Mouse (Mus musculus): Measurements from ENCODE around the gene Zfp992. TPM values are rescaled to one million over a fixed set of nuclear protein-coding genes. Genes with fewer than 3 reads are reported as not detected.
"Not testable (repeated sequence)": the region's sequence is repeated elsewhere in the genome, so short reads cannot be mapped to it uniquely, and the experiment has no call there.

Gene Zfp992
- polyA plus RNA-seq, 1 experiment from 2014 or later, result 2.8 TPM

DNA sequence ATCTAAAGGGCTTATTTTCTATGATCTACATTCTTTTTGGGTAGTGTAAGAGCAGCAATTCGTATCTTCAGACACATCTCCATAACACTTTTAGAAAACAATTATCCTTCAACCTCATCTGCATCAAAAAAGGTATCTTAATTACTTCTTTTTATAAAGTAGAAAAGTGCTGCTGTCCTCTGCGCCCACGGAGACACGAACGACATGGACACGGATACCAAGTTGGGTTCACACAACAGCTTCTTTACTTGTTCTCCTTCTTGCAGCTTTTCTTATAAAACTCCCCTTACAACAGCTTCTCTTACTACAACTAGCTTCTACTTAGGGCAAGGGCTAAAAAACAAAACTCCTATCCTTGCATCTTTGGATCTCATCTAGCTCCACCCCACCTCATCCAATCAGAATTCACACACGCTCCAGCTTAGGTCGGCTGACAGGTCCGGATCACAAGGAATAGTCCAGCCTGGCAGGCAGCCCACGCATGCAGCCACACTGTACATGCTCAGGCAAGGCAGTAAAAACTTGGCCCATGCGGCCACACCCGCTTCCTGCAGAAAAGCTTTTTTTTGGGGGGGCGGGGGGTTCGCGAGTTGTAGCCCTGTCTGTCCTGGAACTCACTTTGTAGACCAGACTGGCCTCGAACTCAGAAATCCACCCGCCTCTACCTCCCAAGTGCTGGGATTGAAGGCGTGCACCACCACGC, 15.0 kb downstream of the Zfp992 start:
- WGBS, result 89% methylated on average over 17 of the region's 19 CpGs
- not testable (repeated sequence) for H3K27ac ChIP-seq (ENCODE audit: low read depth, low read length); H3K4me3 ChIP-seq (ENCODE audit: low read depth, low read length); H3K27me3 ChIP-seq (ENCODE audit: control insufficient read depth, insufficient read depth, low read length); H3K4me2 ChIP-seq; H3K4me1 ChIP-seq (ENCODE audit: control insufficient read depth, insufficient read depth, low read length); H3K36me3 ChIP-seq (ENCODE audit: control insufficient read depth, insufficient read depth, low read length); H3K9ac ChIP-seq (ENCODE audit: low read length); H3K9me3 ChIP-seq (ENCODE audit: control insufficient read depth, low read length)
- ATAC-seq (ENCODE audit: low FRiP score) (peak; percentile 22), DNase-seq (ENCODE audit: low spot score, missing footprints) (peak; percentile 35)

DNA sequence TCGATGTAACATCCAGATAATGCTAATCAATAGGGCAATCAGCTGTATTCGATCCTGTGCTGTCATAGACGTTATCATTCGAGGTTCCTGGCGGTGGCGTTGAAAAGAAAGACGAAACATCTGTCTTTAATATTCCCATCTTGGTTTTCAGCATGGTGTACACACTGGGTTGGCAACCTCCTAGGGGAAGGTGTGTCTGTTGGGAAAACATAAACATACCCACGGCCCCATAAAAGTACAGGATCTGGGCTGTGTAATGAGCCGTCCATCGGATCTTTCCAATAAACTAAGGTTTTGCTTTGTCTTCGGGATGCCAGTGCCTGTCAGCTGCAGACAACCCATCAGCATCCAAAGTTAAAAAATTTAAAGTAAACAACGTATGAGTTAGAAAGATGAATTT, 21.2 kb downstream of the Zfp992 start:
- H3K27ac ChIP-seq (ENCODE audit: low read depth, low read length), result not testable (repeated sequence)
- 92% methylated on average over 9 of the region's 12 CpGs for WGBS

DNA sequence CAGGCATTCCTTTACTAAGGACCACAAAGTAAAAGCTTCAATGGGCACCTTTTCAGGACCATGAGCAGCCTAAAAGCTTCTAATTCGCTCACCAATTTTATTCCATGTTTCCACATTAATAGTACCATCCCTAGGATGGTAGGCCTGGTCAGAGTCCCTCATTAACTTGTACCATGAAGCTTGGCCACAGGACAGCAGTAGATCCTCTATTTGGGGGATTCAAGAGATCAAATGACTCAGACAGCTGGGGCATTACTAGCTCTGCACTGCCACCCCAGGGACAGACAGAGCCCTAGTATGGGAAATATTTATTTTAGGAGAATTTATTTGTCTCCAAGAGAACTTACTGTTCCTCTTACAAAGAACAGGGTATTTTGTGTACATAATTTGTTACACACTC, 25.4 kb downstream of the Zfp992 start:
- H3K9me3 ChIP-seq (ENCODE audit: control insufficient read depth, low read length), result peaks cover 23% of the 10 kb centered on the region
- H3K4me1 ChIP-seq (ENCODE audit: control insufficient read depth, insufficient read depth, low read length); DNase-seq (ENCODE audit: low spot score, missing footprints); H3K27ac ChIP-seq (ENCODE audit: low read depth, low read length); H3K4me2 ChIP-seq; H3K36me3 ChIP-seq (ENCODE audit: control insufficient read depth, insufficient read depth, low read length); H3K27me3 ChIP-seq (ENCODE audit: control insufficient read depth, insufficient read depth, low read length); H3K9ac ChIP-seq (ENCODE audit: low read length); H3K4me3 ChIP-seq (ENCODE audit: low read depth, low read length): not testable (repeated sequence)
- ATAC-seq (ENCODE audit: low FRiP score), result 0 out of 2 replicates have a peak, but pooled peaks have one; percentile 31
- WGBS, result no CpG with 5 or more reads among the region's 1 CpGs

More for the DNA sequence above, 21.2 kb downstream of the Zfp992 start:
- not testable (repeated sequence) for H3K27me3 ChIP-seq (ENCODE audit: control insufficient read depth, insufficient read depth, low read length); H3K4me1 ChIP-seq (ENCODE audit: control insufficient read depth, insufficient read depth, low read length); H3K9ac ChIP-seq (ENCODE audit: low read length); H3K4me3 ChIP-seq (ENCODE audit: low read depth, low read length); ATAC-seq (ENCODE audit: low FRiP score); H3K36me3 ChIP-seq (ENCODE audit: control insufficient read depth, insufficient read depth, low read length); H3K9me3 ChIP-seq (ENCODE audit: control insufficient read depth, low read length); H3K4me2 ChIP-seq; DNase-seq (ENCODE audit: low spot score, missing footprints)

DNA sequence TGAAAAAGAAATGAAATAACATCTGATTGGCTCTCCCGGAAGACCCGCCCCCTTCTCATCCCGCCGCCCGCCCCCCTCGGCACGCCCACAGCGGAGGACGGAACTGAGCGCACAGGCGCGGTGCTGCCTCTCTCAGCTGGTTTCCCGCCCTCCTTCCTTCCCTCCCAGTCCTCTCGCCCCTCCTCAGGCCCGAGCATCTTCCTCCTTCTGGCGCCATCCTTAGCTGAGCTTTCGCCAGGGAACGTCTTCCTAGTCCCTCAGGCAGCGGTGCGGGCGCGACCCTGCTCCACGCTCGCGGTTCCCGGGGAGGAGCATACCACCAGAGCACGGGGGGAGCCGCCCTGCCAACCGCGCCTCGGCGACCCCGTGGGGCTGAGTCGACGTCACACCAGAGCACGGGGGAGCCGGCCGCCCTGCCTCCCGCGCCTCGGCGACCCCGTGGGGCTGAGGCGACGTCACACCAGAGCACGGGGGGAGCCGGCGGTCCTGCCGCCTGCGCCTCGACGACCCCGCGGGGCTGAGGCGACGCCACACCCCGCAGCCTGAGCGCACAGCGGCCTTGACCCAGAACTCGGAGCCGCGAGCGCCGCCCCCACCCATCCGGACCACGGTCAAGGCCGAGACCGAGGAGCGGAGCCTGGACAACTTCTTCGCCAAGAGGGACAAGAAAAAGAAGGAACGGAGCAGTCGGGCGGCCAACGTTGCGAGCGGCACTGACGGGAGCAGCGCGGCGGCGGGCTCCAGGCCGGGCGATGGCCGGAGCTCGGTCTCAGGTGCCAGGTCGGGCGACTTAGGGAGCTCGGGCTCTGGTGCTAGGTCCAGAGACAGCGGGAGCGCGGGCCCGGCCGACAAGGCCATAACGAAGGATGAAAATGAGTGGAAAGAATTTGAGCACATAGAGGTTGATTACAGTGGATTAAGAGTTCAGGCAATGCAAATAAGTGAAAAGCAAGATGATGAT, 26.2 kb downstream of the Zfp992 start:
- not testable (repeated sequence) for H3K4me2 ChIP-seq; H3K9ac ChIP-seq (ENCODE audit: low read length); H3K27me3 ChIP-seq (ENCODE audit: control insufficient read depth, insufficient read depth, low read length); H3K4me1 ChIP-seq (ENCODE audit: control insufficient read depth, insufficient read depth, low read length); H3K36me3 ChIP-seq (ENCODE audit: control insufficient read depth, insufficient read depth, low read length); H3K4me3 ChIP-seq (ENCODE audit: low read depth, low read length); H3K27ac ChIP-seq (ENCODE audit: low read depth, low read length)
- peaks cover 23% of the 10 kb centered on the region for H3K9me3 ChIP-seq (ENCODE audit: control insufficient read depth, low read length)
- WGBS, result 62% methylated on average over 65 of the region's 94 CpGs
- peak; percentile 85 for ATAC-seq (ENCODE audit: low FRiP score)
- peak; percentile 33 for DNase-seq (ENCODE audit: low spot score, missing footprints)

DNA sequence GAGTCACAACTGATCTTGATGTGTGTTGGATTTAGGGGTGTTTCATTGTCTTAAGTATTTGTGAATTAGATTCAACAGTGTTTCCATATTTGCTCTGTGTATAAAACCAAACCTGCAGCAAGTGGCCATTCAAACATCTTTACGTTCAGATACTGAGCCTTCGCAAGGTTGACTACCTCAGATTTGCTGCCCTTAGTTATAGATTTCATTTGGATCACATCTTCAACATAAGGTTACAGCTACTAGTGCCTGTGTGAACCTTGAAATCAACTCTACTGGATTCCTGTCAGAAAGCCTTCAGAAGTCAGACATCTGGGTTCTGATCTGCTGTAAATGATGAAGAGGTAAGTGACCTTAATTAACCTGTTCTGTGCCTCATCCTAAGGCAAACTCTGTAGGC, 27.4 kb downstream of the Zfp992 start:
- WGBS, result 94% methylated on average over 2 of the region's 2 CpGs
- H3K9ac ChIP-seq (ENCODE audit: low read length); H3K4me2 ChIP-seq; ATAC-seq (ENCODE audit: low FRiP score); H3K4me3 ChIP-seq (ENCODE audit: low read depth, low read length); H3K27me3 ChIP-seq (ENCODE audit: control insufficient read depth, insufficient read depth, low read length); H3K4me1 ChIP-seq (ENCODE audit: control insufficient read depth, insufficient read depth, low read length); H3K27ac ChIP-seq (ENCODE audit: low read depth, low read length); H3K36me3 ChIP-seq (ENCODE audit: control insufficient read depth, insufficient read depth, low read length): not testable (repeated sequence)
- peak; percentile 76 for DNase-seq (ENCODE audit: low spot score, missing footprints)
- H3K9me3 ChIP-seq (ENCODE audit: control insufficient read depth, low read length), result peaks cover 28% of the 10 kb centered on the region

DNA sequence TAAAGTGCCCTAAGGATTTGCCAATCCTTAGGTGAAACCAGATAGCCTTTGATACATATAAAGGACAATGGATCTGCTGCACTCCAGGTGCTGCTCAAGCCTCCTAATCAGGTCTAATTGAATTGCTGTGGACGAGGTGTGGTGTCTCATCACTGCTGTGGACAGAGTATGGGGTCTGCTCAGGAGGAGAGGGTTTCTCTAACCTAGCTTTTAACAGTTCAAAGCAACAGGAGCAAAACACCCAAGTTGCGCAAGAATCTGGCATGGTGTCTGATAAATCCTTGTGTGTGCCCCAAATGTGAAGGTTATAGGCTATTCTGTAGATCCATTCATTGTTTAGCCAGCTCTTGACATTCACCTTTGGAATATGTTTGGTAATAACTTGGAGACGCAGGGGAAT, 28.1 kb downstream of the Zfp992 start:
- ATAC-seq (ENCODE audit: low FRiP score); H3K4me3 ChIP-seq (ENCODE audit: low read depth, low read length); H3K9ac ChIP-seq (ENCODE audit: low read length); H3K27ac ChIP-seq (ENCODE audit: low read depth, low read length); H3K36me3 ChIP-seq (ENCODE audit: control insufficient read depth, insufficient read depth, low read length); H3K4me2 ChIP-seq; H3K4me1 ChIP-seq (ENCODE audit: control insufficient read depth, insufficient read depth, low read length); H3K27me3 ChIP-seq (ENCODE audit: control insufficient read depth, insufficient read depth, low read length): not testable (repeated sequence)
- 83% methylated on average over 3 of the region's 3 CpGs for WGBS
- DNase-seq (ENCODE audit: low spot score, missing footprints), result peak; percentile 59
- H3K9me3 ChIP-seq (ENCODE audit: control insufficient read depth, low read length), result peaks cover 32% of the 10 kb centered on the region

DNA sequence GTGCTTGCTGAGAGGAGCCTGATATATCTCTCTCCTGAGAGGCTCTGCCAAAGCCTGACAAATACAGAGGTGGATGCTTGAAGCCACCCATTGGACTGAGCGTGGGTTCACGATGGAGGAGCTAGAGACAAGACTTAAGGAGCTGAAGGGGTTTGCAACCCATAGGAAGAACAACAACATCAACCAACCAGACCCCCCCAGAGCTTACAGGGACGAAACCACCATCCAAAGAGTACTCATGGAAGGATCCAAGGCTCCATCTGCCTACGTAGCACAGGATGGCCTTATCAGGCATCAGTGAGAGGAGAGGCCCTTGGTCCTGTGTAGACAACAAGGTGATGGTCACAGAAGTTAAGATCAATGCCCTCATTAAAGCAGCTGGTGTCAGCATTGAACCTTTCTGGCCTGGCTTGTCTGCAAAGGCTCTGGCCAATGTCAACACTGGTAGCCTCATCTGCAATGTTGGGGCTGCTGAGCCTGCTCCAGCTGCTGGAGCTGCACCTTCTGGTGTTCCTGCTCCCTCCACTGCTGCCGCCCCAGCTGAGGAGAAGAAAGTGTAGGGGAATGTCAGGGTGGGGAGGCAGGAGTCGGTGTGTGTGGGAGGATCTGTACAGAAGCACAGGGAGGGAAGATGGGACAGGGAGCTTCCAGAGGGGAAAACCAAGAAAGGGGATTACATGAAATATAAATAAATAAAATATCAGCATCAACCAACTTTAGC, 31.7 kb downstream of the Zfp992 start:
- H3K9me3 ChIP-seq (ENCODE audit: control insufficient read depth, low read length), result peaks cover 53% of the 10 kb centered on the region
- not testable (repeated sequence) for H3K4me1 ChIP-seq (ENCODE audit: control insufficient read depth, insufficient read depth, low read length); H3K36me3 ChIP-seq (ENCODE audit: control insufficient read depth, insufficient read depth, low read length); H3K27ac ChIP-seq (ENCODE audit: low read depth, low read length); H3K9ac ChIP-seq (ENCODE audit: low read length); H3K4me2 ChIP-seq; H3K27me3 ChIP-seq (ENCODE audit: control insufficient read depth, insufficient read depth, low read length); H3K4me3 ChIP-seq (ENCODE audit: low read depth, low read length)
- WGBS, result 69% methylated on average over 6 of the region's 6 CpGs
- DNase-seq (ENCODE audit: low spot score, missing footprints) (peak; percentile 84), ATAC-seq (ENCODE audit: low FRiP score) (peak; percentile 49; the same call in 1 of the 2 replicates)

DNA sequence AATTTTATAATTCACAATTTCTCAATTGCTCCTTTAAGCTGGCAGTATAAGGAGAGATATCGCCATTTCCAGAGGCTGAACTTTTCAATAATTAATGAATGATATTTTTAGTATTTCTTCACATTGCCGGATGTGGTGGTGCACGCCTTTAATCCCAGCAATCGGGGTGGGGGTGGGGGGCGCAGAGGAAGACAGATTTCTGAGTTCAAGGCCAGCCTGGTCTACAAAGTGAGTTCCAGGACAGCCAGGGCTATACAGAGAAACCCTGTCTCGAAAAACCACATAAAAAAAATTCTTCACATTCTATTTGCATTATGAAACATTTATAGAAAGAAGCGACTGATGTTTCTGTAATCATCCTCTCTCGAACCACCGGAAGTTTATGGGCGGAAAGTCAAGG, 33.7 kb downstream of the Zfp992 start:
- not testable (repeated sequence) for H3K4me3 ChIP-seq (ENCODE audit: low read depth, low read length); H3K36me3 ChIP-seq (ENCODE audit: control insufficient read depth, insufficient read depth, low read length); H3K27ac ChIP-seq (ENCODE audit: low read depth, low read length); H3K9ac ChIP-seq (ENCODE audit: low read length); H3K27me3 ChIP-seq (ENCODE audit: control insufficient read depth, insufficient read depth, low read length); H3K4me1 ChIP-seq (ENCODE audit: control insufficient read depth, insufficient read depth, low read length); H3K4me2 ChIP-seq
- 85% methylated on average over 10 of the region's 10 CpGs for WGBS
- peak; percentile 41 for DNase-seq (ENCODE audit: low spot score, missing footprints)
- ATAC-seq (ENCODE audit: low FRiP score), result 0 out of 2 replicates have a peak, but pooled peaks have one; percentile 39
- H3K9me3 ChIP-seq (ENCODE audit: control insufficient read depth, low read length), result peaks cover 49% of the 10 kb centered on the region

All from midbrain, embryonic 11.5 days (tissue).